Mouse (Mus musculus): ENCODE measurements around the gene Xylt2. TPM values are rescaled to one million over a fixed set of nuclear protein-coding genes. Genes with fewer than 3 reads are reported as not detected.

Gene Xylt2
- 13.0 and 14.4 TPM in 2 replicates for polyA plus RNA-seq (2015; fragmentation: Nextera tagmentation; extraction: Ambion mirVana)

DNA sequence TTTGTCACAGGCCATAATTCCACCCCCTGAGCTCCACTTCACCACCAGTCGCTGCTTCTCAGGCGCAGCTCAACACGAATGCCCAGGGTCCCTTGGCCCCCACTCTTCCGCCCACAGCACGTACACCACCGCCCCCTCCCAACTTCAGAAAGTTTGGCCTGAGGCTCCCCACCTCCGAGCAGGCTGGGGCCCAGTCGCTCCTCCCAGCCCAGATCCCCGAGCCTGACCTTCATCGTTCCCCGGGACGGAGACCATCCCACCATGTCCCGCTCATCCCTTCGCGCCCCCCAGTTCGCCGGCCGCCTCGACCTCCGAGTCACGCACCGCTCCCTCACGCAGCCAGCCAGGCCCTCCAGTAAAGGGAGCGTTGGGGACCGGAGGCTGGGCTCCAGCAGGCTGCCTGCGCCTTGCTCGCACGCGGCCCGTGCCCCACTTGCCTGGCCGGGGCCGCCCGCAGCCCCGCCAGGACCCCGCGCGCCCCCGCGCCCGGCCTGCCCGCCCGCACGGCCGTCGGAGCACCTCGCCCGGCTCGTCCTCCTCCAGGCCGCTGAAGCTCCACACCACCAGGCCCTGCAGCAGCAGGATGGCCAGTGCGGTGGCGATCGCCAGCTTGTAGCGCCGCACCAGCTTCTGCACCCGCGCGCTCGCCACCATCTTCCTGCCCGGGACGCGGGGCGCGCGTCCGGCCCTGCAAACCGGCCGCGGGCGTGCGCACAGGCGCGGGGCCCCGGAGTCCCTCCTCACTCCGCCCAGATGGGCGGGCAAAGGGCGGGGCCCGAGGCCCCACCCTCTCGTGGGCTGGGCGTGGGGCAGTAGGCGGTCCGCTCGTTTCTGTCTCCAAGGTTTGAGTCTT lies at the start of gene Xylt2:
Gene Xylt2 (minus strand): TSS at position 762 of the 853 bp plus-strand sequence.
- H3K4me3 ChIP-seq (ENCODE audit: low read length) = peak within 1 kb of the TSS; percentile 82
- H3K9ac ChIP-seq (ENCODE audit: low read depth, low read length) = peak within 1 kb of the TSS; percentile 95
- peak; percentile 97 for ATAC-seq
- H3K36me3 ChIP-seq (ENCODE audit: control insufficient read depth, insufficient read depth, low read length) = no peaks in the 10 kb centered on the region
- peaks cover 20% of the 10 kb centered on the region for H3K4me1 ChIP-seq (ENCODE audit: control insufficient read depth, insufficient read depth, low read depth, low read length)
- H3K9me3 ChIP-seq (ENCODE audit: control insufficient read depth, low read length) = no peaks in the 10 kb centered on the region
- no peaks in the 10 kb centered on the region for H3K27me3 ChIP-seq (replicated peaks; ENCODE audit: control insufficient read depth, insufficient read depth, low read length)
- 1% methylated on average over 56 of the region's 82 CpGs for WGBS
- peak within 1 kb of the TSS; percentile 82 for H3K4me2 ChIP-seq (ENCODE audit: low read length)
- peak within 1 kb of the TSS; percentile 90 for H3K27ac ChIP-seq (ENCODE audit: low read depth, low read length)

DNA sequence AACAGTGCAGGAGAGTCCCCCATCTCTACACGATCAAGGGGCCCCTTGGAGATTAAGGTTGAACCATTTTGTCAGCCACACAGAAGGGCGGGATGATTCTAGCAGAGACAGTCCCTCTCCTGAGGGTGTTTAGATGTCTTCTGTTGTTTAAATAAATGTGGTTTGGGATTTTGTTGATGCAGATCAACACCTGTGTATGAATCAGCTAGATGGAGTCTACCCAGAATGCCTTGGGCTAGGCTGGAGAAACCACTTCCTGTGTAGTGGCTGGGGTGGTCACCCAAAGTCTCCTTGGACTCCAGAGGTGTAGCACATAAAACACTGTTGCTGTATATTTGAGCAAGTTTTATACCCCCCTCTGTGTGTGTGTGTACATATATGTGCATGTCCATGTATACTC lies 41.9 kb upstream of the Xylt2 start:
- H3K36me3 ChIP-seq (ENCODE audit: control insufficient read depth, insufficient read depth, low read length) = no peaks in the 10 kb centered on the region
- H3K4me3 ChIP-seq (ENCODE audit: low read length) = no peak overlapping the region
- no peak overlapping the region for H3K9ac ChIP-seq (ENCODE audit: low read depth, low read length)
- 84% methylated on average over 2 of the region's 2 CpGs for WGBS
- H3K4me1 ChIP-seq (ENCODE audit: control insufficient read depth, insufficient read depth, low read depth, low read length) = no peaks in the 10 kb centered on the region
- no peaks in the 10 kb centered on the region for H3K27me3 ChIP-seq (replicated peaks; ENCODE audit: control insufficient read depth, insufficient read depth, low read length)
- no peak for ATAC-seq
- no peak overlapping the region for H3K4me2 ChIP-seq (ENCODE audit: low read length)
- no peak overlapping the region for H3K27ac ChIP-seq (ENCODE audit: low read depth, low read length)
- H3K9me3 ChIP-seq (ENCODE audit: control insufficient read depth, low read length) = no peaks in the 10 kb centered on the region

DNA sequence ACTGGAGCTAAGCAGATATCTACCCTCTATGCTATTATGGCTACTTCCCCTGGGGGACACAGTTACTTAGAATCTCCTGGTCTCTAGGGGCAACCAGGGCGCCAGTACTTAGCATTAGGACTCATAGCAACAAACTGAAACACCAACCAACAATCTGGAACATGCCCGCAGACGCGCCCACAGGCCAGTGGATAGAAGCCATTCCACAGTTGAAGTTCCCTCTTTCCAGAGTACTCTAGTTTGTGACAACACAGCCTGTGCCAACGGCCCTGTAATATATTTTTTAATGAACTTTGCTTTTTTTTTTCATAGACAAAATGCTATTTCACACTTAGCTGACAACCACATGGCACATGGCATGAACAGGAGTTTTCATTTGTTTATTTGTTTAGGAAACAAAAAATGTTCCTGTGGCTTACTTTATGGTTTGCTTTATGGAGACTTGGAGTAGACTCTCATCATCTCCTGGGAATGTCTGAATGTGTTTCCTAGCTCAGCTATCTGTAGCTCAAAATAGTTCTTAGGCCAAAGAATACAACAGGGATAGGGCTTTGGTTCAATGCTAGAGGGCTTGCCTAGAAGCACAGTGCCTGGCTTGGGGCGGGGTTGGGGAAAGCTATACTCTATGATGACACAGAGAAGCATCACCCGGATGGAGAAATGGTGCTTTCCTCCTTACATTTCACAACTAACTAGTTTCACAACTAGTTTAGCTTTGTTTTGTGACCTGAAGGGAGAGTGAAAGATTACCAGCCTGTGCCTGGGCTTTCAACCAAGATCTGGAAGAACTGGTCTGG lies 41.0 kb upstream of the Xylt2 start:
- Histone ChIP-seq H3K4me1 (ENCODE audit: control insufficient read depth, insufficient read depth, low read depth, low read length) (no peaks in the 10 kb centered on the region; the same call in 1 of the 2 replicates), H3K4me2 (ENCODE audit: low read length) (no peak overlapping the region), H3K9me3 (ENCODE audit: control insufficient read depth, low read length) (no peaks in the 10 kb centered on the region), H3K9ac (ENCODE audit: low read depth, low read length) (no peak overlapping the region), H3K27ac (ENCODE audit: low read depth, low read length) (no peak overlapping the region), H3K27me3 (replicated peaks; ENCODE audit: control insufficient read depth, insufficient read depth, low read length) (no peaks in the 10 kb centered on the region), H3K36me3 (ENCODE audit: control insufficient read depth, insufficient read depth, low read length) (no peaks in the 10 kb centered on the region), H3K4me3 (ENCODE audit: low read length) (no peak overlapping the region)
- 85% methylated on average over 7 of the region's 7 CpGs for WGBS
- ATAC-seq = no peak

DNA sequence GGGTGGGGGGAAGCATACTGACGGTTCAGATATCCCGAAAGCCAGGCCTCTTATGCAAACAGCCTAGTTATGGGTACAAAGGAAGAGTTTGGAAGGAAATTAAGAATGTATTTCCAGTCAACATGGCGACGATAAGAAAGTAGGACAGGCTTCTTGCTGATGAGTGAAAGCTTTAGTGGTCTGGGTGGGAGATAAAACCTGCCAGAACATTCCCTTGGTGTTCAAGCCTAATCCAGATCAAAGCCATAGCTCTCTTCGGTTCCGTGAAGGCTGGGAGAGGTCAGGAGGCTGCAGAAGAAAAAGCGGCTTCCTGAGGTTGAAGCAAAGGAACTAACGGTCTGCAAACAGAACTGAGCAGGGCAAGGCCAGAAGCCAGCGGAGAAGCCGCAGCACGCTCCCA lies 39.9 kb upstream of the Xylt2 start:
- Histone ChIP-seq H3K27ac (ENCODE audit: low read depth, low read length) (no peak overlapping the region), H3K4me1 (ENCODE audit: control insufficient read depth, insufficient read depth, low read depth, low read length) (no peaks in the 10 kb centered on the region; the same call in 1 of the 2 replicates), H3K4me2 (ENCODE audit: low read length) (no peak overlapping the region; the same call in 1 of the 2 replicates), H3K9me3 (ENCODE audit: control insufficient read depth, low read length) (no peaks in the 10 kb centered on the region), H3K4me3 (ENCODE audit: low read length) (no peak overlapping the region), H3K9ac (ENCODE audit: low read depth, low read length) (0 out of 2 replicates have a peak overlapping the region, but pooled peaks have one; percentile 14), H3K36me3 (ENCODE audit: control insufficient read depth, insufficient read depth, low read length) (no peaks in the 10 kb centered on the region), H3K27me3 (replicated peaks; ENCODE audit: control insufficient read depth, insufficient read depth, low read length) (no peaks in the 10 kb centered on the region)
- ATAC-seq = no peak
- WGBS = 42% methylated on average over 11 of the region's 11 CpGs

DNA sequence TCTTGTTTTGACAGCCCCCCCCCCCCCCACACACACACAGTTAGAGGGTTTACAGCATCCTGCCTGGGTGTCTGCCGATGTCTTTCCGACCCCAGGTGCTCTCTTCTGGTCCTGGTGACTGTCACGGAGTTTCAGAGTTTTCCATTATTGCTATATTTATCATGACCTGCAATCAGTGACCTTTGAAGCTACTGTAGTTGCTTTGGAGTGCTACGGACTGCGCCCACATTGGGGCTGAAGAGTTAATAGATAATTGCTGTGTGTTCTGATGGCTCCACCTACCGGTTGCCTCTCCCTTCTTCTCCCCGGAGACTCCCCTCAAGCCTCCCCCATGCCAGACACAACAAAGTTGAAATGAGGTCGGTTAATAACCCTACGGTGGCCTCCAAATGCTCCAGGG lies 39.4 kb upstream of the Xylt2 start:
- peak overlapping the region; percentile 10; the same call in 1 of the 2 replicates for H3K4me2 ChIP-seq (ENCODE audit: low read length)

DNA sequence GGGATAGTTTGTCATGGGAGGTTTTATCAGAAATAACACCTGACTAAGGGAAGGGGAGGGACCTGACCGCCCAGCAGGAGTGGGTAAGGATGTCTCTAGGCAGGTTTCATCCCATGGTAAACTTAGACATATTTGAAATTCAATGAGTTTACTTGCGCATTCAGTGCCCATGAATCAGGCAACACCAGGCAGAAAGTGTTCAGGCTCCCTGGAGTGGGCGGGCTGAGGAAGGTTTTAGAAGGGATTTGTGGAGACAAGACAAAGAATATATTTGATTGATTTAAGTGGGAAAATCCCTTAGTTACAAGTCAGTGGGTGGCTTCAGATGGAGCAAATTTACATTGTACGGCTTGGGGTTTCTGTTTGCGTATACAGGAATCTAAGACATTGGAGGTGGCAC lies 38.3 kb upstream of the Xylt2 start:
- Histone ChIP-seq H3K4me3 (ENCODE audit: low read length) (no peak overlapping the region), H3K4me2 (ENCODE audit: low read length) (no peak overlapping the region), H3K36me3 (ENCODE audit: control insufficient read depth, insufficient read depth, low read length) (no peaks in the 10 kb centered on the region), H3K27ac (ENCODE audit: low read depth, low read length) (no peak overlapping the region), H3K9me3 (ENCODE audit: control insufficient read depth, low read length) (no peaks in the 10 kb centered on the region), H3K4me1 (ENCODE audit: control insufficient read depth, insufficient read depth, low read depth, low read length) (no peaks in the 10 kb centered on the region; the same call in 1 of the 2 replicates), H3K9ac (ENCODE audit: low read depth, low read length) (no peak overlapping the region), H3K27me3 (replicated peaks; ENCODE audit: control insufficient read depth, insufficient read depth, low read length) (no peaks in the 10 kb centered on the region)
- no peak for ATAC-seq
- 81% methylated on average over 5 of the region's 5 CpGs for WGBS

More for the DNA sequence above, 39.4 kb upstream of the Xylt2 start:
- Histone ChIP-seq H3K4me1 (ENCODE audit: control insufficient read depth, insufficient read depth, low read depth, low read length) (no peaks in the 10 kb centered on the region; the same call in 1 of the 2 replicates), H3K9ac (ENCODE audit: low read depth, low read length) (no peak overlapping the region), H3K36me3 (ENCODE audit: control insufficient read depth, insufficient read depth, low read length) (no peaks in the 10 kb centered on the region), H3K27ac (ENCODE audit: low read depth, low read length) (no peak overlapping the region), H3K4me3 (ENCODE audit: low read length) (no peak overlapping the region), H3K27me3 (replicated peaks; ENCODE audit: control insufficient read depth, insufficient read depth, low read length) (no peaks in the 10 kb centered on the region), H3K9me3 (ENCODE audit: control insufficient read depth, low read length) (no peaks in the 10 kb centered on the region)
- 11% methylated on average over 9 of the region's 9 CpGs for WGBS
- ATAC-seq = no peak

DNA sequence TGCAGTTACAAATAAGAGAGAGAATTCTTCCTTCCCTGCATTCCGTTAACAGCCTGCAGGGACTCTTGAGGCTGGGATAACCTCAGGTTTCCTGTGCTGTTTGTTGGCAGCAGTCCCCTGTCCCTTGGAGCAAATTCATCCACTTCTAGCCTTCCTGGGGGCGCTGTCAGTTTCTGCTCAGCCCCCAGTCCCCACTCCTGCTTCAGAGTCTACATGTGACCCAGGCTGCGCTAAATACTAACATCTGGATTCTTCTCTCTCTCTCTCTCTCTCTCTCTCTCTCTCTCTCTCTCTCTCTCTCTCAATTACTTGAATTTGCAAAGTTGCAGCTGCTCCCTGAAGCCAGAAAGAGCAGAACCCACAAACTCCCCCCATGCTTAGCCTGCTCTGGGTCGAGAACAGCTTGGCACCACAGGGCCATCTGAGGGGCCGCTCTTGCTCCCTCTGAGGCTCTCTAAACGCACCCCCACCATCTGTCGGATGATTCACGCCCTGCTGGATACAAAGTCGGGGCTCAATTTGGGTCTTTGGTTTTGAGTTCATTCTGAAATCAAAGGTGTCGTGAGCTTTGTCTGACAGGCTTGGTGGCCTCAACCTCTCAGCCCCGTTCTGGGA lies 36.0 kb upstream of the Xylt2 start:
- Histone ChIP-seq H3K4me3 (ENCODE audit: low read length) (no peak overlapping the region), H3K27me3 (replicated peaks; ENCODE audit: control insufficient read depth, insufficient read depth, low read length) (no peaks in the 10 kb centered on the region), H3K9me3 (ENCODE audit: control insufficient read depth, low read length) (no peaks in the 10 kb centered on the region), H3K36me3 (ENCODE audit: control insufficient read depth, insufficient read depth, low read length) (no peaks in the 10 kb centered on the region), H3K27ac (ENCODE audit: low read depth, low read length) (no peak overlapping the region), H3K9ac (ENCODE audit: low read depth, low read length) (no peak overlapping the region), H3K4me1 (ENCODE audit: control insufficient read depth, insufficient read depth, low read depth, low read length) (no peaks in the 10 kb centered on the region; the same call in 1 of the 2 replicates), H3K4me2 (ENCODE audit: low read length) (no peak overlapping the region)
- no peak for ATAC-seq
- 49% methylated on average over 11 of the region's 11 CpGs for WGBS

DNA sequence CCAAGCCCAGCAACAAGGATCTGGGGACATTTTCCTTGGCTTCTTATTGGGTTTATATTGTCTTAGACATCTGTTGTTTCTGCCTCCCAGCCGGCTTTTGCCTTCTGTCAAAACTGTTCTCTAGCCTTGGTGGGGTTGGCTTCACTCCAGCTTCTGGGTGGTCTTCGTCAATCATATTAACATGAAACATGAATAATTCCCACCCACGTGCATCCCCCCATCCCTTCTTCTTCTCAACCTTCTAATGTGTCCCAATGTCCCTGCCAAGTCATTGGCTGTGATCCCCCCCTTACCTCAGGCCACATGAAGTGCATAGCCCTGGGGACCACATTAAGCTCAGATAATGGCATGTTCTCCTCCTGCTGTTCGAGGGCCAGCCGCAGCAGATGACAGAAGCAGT lies 27.2 kb upstream of the Xylt2 start, which contains the start of gene Gm11541:
Gene Gm11541 (minus strand): TSS at position 28 of the 400 bp plus-strand sequence.
- Histone ChIP-seq H3K9me3 (ENCODE audit: control insufficient read depth, low read length) (no peaks in the 10 kb centered on the region), H3K4me3 (ENCODE audit: low read length) (no peak within 1 kb of the TSS), H3K27me3 (replicated peaks; ENCODE audit: control insufficient read depth, insufficient read depth, low read length) (no peaks in the 10 kb centered on the region), H3K36me3 (ENCODE audit: control insufficient read depth, insufficient read depth, low read length) (no peaks in the 10 kb centered on the region), H3K4me1 (ENCODE audit: control insufficient read depth, insufficient read depth, low read depth, low read length) (peaks cover 4% of the 10 kb centered on the region; the same call in 1 of the 2 replicates), H3K4me2 (ENCODE audit: low read length) (no peak within 1 kb of the TSS), H3K27ac (ENCODE audit: low read depth, low read length) (no peak within 1 kb of the TSS), H3K9ac (ENCODE audit: low read depth, low read length) (no peak within 1 kb of the TSS)
- 52% methylated on average over 5 of the region's 5 CpGs for WGBS
- no peak; the same call in 1 of the 2 replicates for ATAC-seq

Data from hindbrain, embryonic 16.5 days (tissue).